Mouse (Mus musculus) retina, postnatal 7 days (tissue): ENCODE measurements at regions not wholly inside any gene's neighbourhood (a gene's known extent, or its start where the extent isn't known, plus 50 kb on each side); places are given as distances from the start of the nearest gene placed in this dataset.

Source experiments
- DNase-seq: peaks from one replicate; pipeline ENCODE4 v3.0.0-alpha.2; 2012; ENCODE audit warnings: low read depth, low spot score

GRCm38 (mm10) chr8:102845362-102845761, 59.9 kb upstream of the Cdh11 start:
- DNase-seq: no peak

DNA sequence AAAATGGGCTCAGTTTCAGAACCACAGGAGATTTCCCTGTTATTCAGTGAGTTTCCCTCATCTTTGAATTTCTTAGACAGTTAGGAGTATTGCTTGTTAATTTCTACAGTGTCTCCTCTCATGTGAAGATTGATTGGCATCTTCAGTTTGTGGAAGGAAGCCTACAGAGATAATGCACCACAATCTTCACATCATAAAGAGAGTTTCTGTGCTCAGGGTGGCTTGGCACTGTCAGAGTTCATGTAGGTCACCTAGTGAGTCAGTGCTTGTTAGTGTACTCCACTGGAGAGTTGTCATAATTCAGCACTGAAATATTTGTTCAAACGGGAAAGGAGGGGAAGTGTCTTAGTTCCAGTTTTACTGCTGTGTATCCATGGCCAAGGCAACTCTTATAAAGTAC, 74.6 kb upstream of the Cdh11 start:
- no peak for DNase-seq

DNA sequence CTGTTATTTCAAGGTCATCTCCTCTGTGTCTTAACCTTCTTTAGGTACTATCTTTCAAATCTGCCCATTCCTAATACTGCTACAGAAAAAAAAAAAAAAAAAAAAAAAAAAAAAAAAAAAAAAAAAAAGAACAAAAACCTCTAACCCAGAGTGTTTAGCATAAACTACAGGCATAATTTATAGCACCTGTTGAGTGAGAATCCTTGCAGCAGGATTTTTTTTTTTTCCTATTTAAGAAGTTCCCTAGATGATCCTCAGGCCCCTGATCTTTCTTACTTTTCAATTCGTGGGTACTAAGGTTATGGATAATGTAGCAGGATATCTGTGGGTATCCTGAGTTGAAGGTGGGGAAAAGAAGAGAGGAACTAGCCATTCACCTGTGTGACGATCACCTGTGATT, 114.1 kb upstream of the Cdh11 start:
- DNase-seq: no peak

DNA sequence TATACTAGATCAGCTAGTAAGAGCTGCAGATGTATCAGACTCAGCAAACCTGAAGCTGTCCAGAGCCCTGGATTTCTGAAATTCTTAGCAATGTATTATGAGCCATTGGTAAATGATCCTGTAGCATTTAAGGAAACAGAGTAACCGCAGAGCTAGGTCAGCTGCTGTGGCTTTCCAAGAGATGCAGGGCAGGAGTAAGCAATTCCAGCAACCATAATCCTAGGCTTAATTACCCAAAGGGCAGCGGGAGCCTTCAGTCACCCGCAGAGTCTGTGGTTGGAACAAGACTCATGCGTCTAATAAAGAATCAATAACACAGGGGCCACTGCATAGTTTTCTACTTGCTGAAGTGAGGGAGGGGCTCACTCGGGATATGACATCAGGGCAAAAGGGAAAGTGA, 115.2 kb upstream of the Cdh11 start:
- DNase-seq: no peak

DNA sequence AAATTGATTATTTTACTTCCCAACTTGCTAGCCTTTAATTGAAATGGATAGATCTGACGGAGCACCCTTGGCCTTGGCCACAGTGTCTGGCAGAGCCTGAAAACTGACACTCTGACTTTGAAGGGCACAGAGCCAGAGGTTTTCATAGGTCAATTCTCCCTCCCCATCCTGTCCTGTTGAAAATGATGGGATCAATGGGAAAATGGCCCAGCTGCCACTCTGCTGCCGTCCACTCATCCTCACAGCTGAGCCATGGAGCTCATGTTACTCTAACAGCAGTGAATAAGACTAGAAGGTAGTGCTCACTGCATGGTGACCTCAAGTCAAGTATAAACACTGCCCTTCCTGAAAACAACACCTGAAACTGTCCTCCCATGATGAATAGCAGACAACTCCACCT, 122.0 kb upstream of the Cdh11 start:
- no peak for DNase-seq

- DNase-seq: no peak
Measured at GRCm38 (mm10) chr8:102931342-102931835, 145.9 kb upstream of the Cdh11 start.

DNA sequence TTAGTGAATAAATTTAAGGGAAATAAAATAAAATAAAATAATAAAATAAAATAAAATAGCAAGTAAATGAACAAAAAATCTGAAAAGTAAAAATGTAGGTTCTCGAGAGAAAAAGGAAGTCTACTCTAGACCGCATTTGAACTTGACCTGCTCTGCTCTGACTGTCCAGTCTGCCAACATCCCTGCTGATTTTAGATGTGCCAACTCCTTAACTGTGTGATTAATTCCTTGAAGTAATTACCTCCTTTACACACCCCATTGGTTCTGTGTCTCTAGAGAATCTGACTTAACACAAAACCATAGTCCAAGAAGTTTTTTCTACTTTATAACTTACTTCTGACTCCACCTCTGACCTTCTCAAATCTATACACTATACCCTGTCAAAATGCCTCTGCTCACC, 153.3 kb upstream of the Cdh11 start:
- no peak for DNase-seq

DNA sequence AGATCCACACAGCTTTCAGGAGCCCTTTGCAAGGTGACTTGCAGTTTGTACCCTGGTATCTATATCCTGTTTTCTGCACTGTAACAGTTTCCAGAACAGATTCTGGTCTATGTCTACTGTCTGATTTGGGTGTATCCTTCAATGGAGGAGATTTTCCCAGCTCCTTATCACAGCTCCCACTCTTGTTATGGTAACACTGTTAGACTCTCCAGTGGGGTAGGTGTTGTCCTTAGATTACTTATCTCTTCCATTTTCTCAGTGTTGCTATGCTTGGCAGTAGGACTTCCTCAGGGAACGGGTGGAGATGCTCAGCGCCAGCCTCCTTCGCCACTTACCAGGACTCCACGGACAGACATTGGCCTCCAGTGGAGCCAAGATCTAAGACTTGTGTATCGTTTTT, 160.1 kb upstream of the Cdh11 start:
- no peak for DNase-seq

- DNase-seq: no peak
Measured at GRCm38 (mm10) chr8:102978161-102978581, 192.7 kb upstream of the Cdh11 start.

DNA sequence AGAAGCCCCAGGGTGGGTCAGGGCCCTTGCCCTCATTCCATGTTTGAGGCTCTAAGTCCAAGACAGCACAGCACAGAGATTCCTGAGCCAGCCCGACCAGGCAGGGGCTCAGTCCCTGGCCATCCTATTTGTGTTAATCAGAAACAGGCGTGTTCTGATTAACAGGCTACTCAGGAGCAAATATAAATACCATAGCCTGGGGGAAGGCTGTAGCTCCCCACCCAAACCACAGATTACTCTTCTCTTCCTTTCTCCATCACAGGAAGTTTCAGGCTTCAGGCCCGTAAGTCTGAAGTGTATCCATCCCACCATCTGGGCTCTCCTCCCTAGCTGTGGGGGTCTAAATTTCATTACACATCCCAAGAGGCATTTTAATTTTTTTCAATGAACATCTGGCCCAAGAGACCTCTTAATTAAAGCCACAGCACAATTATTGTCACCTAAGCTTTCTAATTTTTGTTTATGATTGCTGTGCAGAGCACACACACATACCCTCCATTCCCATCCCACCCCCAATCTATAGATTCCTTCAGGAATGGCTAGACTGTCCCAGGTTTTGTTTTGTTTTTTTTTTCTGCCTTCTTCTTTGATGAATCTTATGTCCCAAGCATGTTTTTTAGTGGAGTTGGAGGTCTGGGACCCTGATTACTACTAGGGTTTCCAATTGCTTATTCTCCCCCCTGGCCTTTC, 197.9 kb upstream of the Cdh11 start:
- no peak for DNase-seq

DNA sequence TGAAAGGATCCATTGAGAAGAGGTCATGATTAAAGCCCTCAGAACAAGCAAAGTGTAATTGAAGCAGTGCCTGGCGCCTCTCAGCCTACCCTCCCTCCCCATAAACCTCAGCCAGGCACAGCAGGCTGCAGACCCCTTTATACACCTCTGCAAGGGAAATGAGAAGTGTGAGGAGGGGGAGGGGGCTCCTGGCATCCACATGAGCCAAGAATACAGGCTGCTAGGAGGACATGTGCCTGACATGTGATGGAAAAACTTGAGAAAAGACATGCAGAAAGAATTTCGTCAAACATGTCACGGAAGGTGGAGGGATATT, 198.4 kb upstream of the Cdh11 start:
- no peak for DNase-seq

DNA sequence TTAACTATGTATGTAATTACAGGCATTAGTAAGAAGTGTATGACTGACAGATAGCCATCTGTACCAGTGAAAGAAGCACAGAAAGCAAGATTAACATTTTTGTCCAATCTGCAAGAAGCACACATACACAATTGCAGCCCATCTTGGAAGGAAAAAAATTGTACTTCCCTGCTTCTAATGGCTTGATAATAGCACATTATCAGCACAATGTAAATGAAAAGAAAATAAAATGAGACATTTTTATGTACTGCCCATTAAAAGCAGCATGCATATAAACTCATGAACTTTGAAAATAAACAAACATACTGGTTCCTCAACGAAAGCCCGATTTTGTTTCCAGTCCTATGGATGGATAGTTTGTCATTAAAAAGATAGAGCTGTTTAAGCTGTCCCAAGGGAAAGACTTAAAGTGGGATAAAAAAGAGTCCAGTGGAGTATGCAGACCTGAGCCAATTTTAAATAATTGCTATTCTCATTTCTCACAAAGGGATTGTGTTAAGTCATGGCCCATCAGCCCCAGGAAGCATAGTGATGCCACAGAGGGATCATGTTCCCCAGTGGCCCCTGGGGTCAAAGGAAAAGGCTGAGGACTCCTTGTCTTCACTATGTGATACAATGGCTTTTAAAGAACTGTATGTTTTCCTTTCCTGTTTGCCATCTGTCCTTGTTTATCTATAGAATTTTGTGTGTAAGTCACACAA, 222.0 kb upstream of the Cdh11 start:
- DNase-seq: no peak

- DNase-seq: no peak
Measured at GRCm38 (mm10) chr8:103019121-103019520, 233.7 kb upstream of the Cdh11 start.

DNA sequence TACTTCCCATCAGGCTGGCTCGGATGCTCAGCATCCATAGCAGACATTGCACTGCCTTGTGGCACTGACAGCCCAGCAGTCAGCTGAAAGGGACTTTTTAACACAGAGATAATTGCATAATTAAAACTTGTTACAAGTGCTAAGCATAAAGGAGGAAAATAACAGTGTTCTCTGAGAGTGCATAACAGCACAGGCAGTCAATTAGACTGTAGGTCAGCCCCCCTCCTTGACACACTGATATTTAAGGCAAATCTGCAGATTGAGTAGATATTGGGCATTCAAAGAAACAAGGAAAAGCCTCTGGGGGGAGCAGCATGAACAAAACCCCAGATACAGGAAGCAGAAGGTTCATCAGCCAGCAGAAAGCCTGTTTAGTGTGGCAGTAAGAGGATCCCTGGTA, 237.8 kb upstream of the Cdh11 start:
- DNase-seq: no peak

DNA sequence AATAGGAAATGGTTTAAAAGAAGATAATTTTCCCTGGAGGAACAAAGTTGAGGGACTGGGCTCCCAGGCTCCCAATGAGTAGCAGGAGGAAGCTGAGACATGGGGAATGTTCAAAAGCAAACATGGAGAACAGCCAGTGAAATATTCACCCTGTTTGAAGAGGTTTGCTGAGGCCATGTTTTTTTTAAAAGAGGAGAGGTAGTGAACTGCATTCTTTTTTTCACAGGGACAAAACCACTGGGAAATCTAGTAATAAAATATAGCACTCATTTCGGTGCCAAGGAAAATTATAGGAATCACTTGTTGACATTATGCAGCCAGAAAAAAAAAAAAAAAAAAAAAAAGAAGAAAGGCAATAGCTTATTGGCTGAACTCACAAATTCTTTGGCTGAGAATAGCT, 246.3 kb upstream of the Cdh11 start:
- DNase-seq: no peak

DNA sequence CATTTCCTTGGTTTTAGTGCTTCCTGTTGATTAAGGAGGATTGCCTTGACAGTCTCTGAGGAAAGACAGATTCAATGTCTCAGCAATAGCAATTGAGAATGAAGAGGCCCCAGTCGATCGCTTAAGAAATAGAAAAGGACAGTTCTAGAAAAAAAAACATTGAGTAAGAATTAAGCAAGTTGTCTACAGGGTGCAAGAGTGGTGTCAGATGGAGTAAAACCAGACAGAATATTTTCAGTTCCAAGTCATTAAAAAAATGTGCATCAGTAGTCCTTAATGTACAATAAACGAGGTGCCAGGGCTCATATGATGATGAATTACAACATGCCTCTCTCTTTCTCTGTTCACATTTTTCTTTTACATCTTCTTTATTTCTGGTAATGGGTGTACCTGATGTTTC, 248.5 kb upstream of the Cdh11 start:
- no peak for DNase-seq

DNA sequence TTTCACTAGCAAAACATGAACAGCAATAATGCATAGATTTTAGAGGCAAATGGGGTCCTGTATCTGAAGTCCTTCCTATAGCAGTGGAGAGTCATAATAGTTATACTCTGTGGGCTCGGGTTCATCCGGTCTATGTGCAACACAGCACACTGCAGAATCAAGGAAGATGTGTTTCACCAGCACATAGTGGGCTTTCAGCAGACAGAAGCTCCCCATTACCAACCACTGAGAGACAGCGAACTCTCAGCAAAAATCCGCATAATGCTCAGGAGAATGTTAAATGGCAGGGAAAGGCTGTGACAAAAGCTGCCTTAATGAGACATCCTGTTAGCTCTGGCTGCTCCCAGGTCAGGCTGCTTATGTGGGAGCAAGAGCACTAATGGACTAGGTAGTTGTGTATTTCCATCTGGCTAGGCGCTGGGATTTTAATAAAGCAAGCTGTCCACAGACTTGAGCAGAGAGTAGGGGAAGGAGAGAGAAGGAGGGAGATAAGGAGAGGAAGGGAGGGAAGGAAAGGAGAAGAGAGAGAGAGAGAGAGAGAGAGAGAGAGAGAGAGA, 286.7 kb upstream of the Cdh11 start:
- no peak for DNase-seq

DNA sequence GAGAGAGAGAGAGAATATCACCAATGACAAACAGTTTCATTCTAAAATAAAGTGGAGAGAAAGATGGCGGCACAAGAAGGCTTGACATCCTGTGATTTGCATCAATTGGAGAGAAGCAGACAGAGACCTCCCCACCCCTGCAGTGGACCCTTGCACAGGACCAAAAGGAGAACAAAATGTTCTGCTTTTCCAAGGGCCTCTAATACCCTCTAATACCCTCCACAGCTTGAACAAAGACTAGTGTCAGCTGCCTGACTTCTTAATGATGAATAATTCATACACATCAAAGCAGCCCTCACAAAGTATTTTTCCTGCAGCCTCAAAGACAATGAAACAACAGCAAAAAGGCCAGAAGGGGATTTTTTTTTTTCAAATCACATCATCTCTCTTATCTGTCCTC, 287.2 kb upstream of the Cdh11 start:
- no peak for DNase-seq

- DNase-seq: no peak
Measured at GRCm38 (mm10) chr8:103078559-103078958, 293.1 kb upstream of the Cdh11 start.

DNA sequence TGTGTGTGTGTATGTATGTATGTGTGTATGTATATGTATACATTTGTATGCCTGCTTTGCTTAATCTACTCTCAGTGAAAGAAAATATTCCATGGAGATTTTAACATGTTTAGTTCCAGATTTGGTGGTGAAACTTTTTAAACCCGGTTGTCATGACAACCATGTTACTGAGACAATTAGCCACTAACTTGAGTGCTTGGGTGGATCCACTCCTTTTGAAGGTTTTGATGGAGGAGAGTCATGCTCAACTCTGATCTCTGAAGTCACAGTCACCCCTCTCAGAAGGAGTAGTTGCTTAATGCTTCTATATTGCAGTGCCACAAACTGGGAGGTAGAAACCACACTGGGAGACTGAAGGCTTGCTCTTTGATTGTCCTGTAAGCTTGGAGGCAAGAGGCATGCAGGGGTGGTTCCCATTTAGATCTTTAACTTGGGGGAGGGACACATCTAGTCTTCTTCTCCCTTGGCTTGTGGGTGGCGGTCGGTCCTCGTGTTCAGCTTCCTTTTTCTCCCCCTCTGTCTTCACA, 301.6 kb upstream of the Cdh11 start:
- no peak for DNase-seq

DNA sequence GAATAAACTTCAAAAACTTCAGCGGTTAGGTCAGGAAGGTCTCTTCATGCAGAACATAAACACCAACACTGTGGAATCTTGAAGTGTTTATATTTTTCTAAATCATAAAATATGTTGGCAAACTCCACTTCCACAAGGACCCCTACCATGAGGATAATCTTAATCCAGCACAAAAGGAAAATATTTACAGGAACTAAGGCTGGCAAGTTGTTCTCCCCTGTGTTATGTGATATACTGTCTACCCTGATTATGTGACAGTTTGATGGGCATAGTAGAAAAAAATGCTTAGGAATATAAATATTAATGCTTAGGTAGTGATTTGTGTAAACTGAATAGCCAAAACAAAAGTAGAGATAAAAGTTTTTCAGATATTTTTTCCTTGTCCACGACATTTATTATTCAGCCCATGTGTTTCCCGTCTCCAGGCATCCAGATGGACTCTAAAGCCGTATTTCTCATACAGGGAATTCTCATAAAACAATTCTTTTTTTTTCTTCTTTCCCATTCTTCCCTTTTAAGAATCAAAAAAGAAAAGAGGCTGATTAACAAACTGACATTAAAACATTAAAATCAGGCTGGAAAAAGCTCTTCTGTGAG, 311.2 kb upstream of the Cdh11 start:
- no peak for DNase-seq

GRCm38 (mm10) chr8:103125581-103125980, 340.1 kb upstream of the Cdh11 start:
- DNase-seq: no peak

GRCm38 (mm10) chr8:103138136-103138535, 352.7 kb upstream of the Cdh11 start:
- no peak for DNase-seq
